Mouse (Mus musculus): Measurements from ENCODE around the gene Ppp1r3c. TPM values are rescaled to one million over a fixed set of nuclear protein-coding genes. Genes with fewer than 3 reads are reported as not detected.

The Ppp1r3c gene
- total RNA-seq, 1 experiment: 0.22 TPM

DNA sequence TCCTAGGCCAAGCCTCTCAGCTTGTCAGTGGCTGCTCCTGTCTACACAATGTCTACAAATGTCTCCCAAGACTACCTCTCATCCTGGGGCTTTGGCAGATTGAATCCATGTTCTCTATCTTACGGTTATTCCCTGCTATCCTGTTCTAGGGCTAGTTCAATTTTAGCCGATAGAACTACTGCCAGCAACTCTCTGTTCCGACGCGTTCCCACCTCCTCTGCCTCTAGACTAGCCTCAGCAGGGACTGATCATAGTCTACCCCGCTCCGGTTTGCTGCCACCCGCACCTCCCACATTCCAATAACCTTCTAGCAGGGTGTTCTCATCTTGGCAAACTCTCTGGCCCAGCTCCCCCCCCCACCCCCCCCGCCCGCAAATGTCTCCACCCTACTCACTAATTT, 20.9 kb downstream of the Ppp1r3c start:
- no peak for DNase-seq (ENCODE audit: low read depth, low spot score)
- in situ Hi-C loops (cut with MboI; ENCODE audit: low sequenced_read_pairs in 2 of 2, unreplicated experiment in 2 of 2): no loop called here

DNA sequence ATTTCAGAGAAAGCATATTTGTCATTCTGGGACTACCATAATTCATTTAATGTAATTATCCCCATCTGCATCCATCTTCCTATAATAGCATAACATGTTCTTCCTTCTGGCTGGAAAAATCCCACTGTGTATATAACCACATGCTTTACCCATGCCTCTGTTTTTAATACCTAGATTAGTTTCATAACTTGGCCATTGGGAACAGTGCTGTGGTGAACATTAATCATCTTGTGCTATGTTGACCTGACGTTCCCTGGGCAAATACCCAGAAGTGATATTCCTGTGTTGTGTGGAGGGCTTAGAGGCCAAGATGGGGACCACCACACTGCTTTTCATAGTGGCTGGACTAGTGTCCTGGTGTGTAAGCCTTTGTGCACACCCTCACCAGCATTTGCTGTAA, 22.0 kb downstream of the Ppp1r3c start:
- TF ChIP-seq ZNF384 (IDR thresholded peaks at IDR 0.05; ENCODE audit: low read depth, low read length): no peak
- no peak for TF ChIP-seq CHD2 (IDR thresholded peaks at IDR 0.05; ENCODE audit: low read depth, low read length)
- no peak overlapping the region for H3K9ac ChIP-seq (ENCODE audit: insufficient read depth, low read depth, low read length, poor library complexity, severe bottlenecking)
- no peaks in the 10 kb centered on the region for H3K9me3 ChIP-seq (ENCODE audit: control insufficient read depth, insufficient read depth, low read depth, low read length)
- no peak overlapping the region for H3K27ac ChIP-seq (ENCODE audit: insufficient read depth, low read depth, low read length, poor library complexity, severe bottlenecking)
- in situ Hi-C loops (cut with MboI; ENCODE audit: low sequenced_read_pairs in 2 of 2, unreplicated experiment in 2 of 2): no loop called here
- H3K4me3 ChIP-seq (ENCODE audit: insufficient read depth in 1 of 2, low read depth in 1 of 2, low read length in 2 of 2, poor library complexity in 1 of 2, severe bottlenecking in 1 of 2): no peak overlapping the region
- no peaks in the 10 kb centered on the region for H3K36me3 ChIP-seq (ENCODE audit: control insufficient read depth, insufficient read depth, low read length, poor library complexity, severe bottlenecking)
- H3K4me1 ChIP-seq (ENCODE audit: control insufficient read depth in 2 of 2, insufficient read depth in 2 of 2, low read length in 2 of 2, poor library complexity in 1 of 2): peaks cover 0 to 5% of the 10 kb centered on the region in 2 experiments; a peak in 1 of 4 replicates
- no peak for DNase-seq (ENCODE audit: low read depth, low spot score)

More for the DNA sequence above, 20.9 kb downstream of the Ppp1r3c start:
- no peak for TF ChIP-seq ZNF384 (IDR thresholded peaks at IDR 0.05; ENCODE audit: low read depth, low read length)
- no peak for TF ChIP-seq MAFK (IDR thresholded peaks at IDR 0.05; ENCODE audit: insufficient read depth, low read depth, low read length)
- TF ChIP-seq CHD2 (IDR thresholded peaks at IDR 0.05; ENCODE audit: low read depth, low read length): no peak
- TF ChIP-seq HCFC1 (IDR thresholded peaks at IDR 0.05; ENCODE audit: borderline replicate concordance, insufficient read depth, low read length): no peak
- Histone ChIP-seq H3K4me3 (ENCODE audit: insufficient read depth in 1 of 2, low read depth in 1 of 2, low read length in 2 of 2, poor library complexity in 1 of 2, severe bottlenecking in 1 of 2) (peak overlapping the region in 1 of 2 experiments; percentile 23; a peak in 1 of 4 replicates), H3K36me3 (ENCODE audit: control insufficient read depth, insufficient read depth, low read length, poor library complexity, severe bottlenecking) (no peaks in the 10 kb centered on the region), H3K4me1 (ENCODE audit: control insufficient read depth in 2 of 2, insufficient read depth in 2 of 2, low read length in 2 of 2, poor library complexity in 1 of 2) (peaks cover 0 to 5% of the 10 kb centered on the region in 2 experiments; a peak in 1 of 4 replicates), H3K9me3 (ENCODE audit: control insufficient read depth, insufficient read depth, low read depth, low read length) (no peaks in the 10 kb centered on the region), H3K27ac (ENCODE audit: insufficient read depth, low read depth, low read length, poor library complexity, severe bottlenecking) (no peak overlapping the region), H3K9ac (ENCODE audit: insufficient read depth, low read depth, low read length, poor library complexity, severe bottlenecking) (no peak overlapping the region)

DNA sequence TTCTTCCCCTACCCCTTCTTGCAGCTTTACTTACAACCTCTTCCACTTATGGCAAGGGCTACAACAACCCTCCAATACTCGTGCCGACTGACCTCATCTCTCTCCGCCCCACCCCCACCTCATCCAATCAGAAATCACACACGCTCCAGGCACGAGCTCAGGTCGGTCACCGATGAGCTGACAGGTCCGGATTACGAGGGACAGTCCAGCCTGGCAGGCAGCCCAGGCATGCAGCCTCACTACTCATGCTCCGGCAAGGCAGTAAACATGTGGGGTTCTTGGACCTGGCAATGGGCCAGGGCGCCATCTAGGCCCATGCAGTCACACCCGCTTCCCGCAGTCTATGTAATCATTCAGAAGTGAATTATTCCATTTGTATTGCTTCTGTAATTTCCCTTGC, 23.4 kb downstream of the Ppp1r3c start:
- Histone ChIP-seq H3K4me1 (ENCODE audit: control insufficient read depth in 2 of 2, insufficient read depth in 2 of 2, low read length in 2 of 2, poor library complexity in 1 of 2) (peaks cover 0 to 5% of the 10 kb centered on the region in 2 experiments; a peak in 1 of 4 replicates), H3K27ac (ENCODE audit: insufficient read depth, low read depth, low read length, poor library complexity, severe bottlenecking) (no peak overlapping the region), H3K9ac (ENCODE audit: insufficient read depth, low read depth, low read length, poor library complexity, severe bottlenecking) (no peak overlapping the region), H3K9me3 (ENCODE audit: control insufficient read depth, insufficient read depth, low read depth, low read length) (no peaks in the 10 kb centered on the region), H3K36me3 (ENCODE audit: control insufficient read depth, insufficient read depth, low read length, poor library complexity, severe bottlenecking) (no peaks in the 10 kb centered on the region), H3K4me3 (ENCODE audit: insufficient read depth in 1 of 2, low read depth in 1 of 2, low read length in 2 of 2, poor library complexity in 1 of 2, severe bottlenecking in 1 of 2) (no peak overlapping the region)
- in situ Hi-C loops (cut with MboI; ENCODE audit: low sequenced_read_pairs in 2 of 2, unreplicated experiment in 2 of 2): no loop called here
- TF ChIP-seq MAFK (IDR thresholded peaks at IDR 0.05; ENCODE audit: insufficient read depth, low read depth, low read length) (no peak), ZNF384 (IDR thresholded peaks at IDR 0.05; ENCODE audit: low read depth, low read length) (no peak), ZC3H11A (IDR thresholded peaks at IDR 0.05; ENCODE audit: borderline replicate concordance, low read depth, low read length) (no peak), HCFC1 (IDR thresholded peaks at IDR 0.05; ENCODE audit: borderline replicate concordance, insufficient read depth, low read length) (no peak), CHD2 (IDR thresholded peaks at IDR 0.05; ENCODE audit: low read depth, low read length) (no peak)
- DNase-seq (ENCODE audit: low read depth, low spot score): no peak

DNA sequence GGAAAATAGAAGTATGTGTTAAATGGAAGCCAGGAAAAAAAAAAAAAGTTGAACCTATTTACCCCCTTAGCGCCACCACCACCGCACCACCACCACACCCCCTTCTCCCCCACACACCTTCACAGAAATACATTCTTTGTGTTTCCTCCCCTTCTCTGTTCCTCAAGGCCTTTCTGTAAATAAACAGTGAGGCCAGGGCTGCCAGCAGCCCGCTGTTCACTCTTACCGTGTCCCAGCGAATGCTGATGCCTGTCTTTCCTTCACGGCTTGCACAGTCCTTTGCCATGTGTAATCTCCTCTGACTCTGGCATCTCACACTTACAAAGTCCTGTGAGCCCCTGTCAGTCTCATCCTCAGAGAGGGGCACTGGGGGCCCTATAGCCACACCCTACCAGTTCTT, 30.3 kb downstream of the Ppp1r3c start:
- Histone ChIP-seq H3K36me3 (ENCODE audit: control insufficient read depth, insufficient read depth, low read length, poor library complexity, severe bottlenecking) (no peaks in the 10 kb centered on the region), H3K9me3 (ENCODE audit: control insufficient read depth, insufficient read depth, low read depth, low read length) (no peaks in the 10 kb centered on the region), H3K4me1 (ENCODE audit: control insufficient read depth in 2 of 2, insufficient read depth in 2 of 2, low read length in 2 of 2, poor library complexity in 1 of 2) (no peaks in the 10 kb centered on the region), H3K4me3 (ENCODE audit: insufficient read depth in 1 of 2, low read depth in 1 of 2, low read length in 2 of 2, poor library complexity in 1 of 2, severe bottlenecking in 1 of 2) (no peak overlapping the region), H3K27ac (ENCODE audit: insufficient read depth, low read depth, low read length, poor library complexity, severe bottlenecking) (no peak overlapping the region), H3K9ac (ENCODE audit: insufficient read depth, low read depth, low read length, poor library complexity, severe bottlenecking) (no peak overlapping the region)
- in situ Hi-C loops (cut with MboI; ENCODE audit: low sequenced_read_pairs in 2 of 2, unreplicated experiment in 2 of 2): no loop called here
- no peak for DNase-seq (ENCODE audit: low read depth, low spot score)
- TF ChIP-seq MAFK (IDR thresholded peaks at IDR 0.05; ENCODE audit: insufficient read depth, low read depth, low read length): no peak
- TF ChIP-seq CHD2 (IDR thresholded peaks at IDR 0.05; ENCODE audit: low read depth, low read length): no peak
- no peak for TF ChIP-seq ZNF384 (IDR thresholded peaks at IDR 0.05; ENCODE audit: low read depth, low read length)
- no peak for TF ChIP-seq ZC3H11A (IDR thresholded peaks at IDR 0.05; ENCODE audit: borderline replicate concordance, low read depth, low read length)
- no peak for TF ChIP-seq HCFC1 (IDR thresholded peaks at IDR 0.05; ENCODE audit: borderline replicate concordance, insufficient read depth, low read length)
